Mouse (Mus musculus): ENCODE data around the gene Bcor.

The Bcor gene

DNA sequence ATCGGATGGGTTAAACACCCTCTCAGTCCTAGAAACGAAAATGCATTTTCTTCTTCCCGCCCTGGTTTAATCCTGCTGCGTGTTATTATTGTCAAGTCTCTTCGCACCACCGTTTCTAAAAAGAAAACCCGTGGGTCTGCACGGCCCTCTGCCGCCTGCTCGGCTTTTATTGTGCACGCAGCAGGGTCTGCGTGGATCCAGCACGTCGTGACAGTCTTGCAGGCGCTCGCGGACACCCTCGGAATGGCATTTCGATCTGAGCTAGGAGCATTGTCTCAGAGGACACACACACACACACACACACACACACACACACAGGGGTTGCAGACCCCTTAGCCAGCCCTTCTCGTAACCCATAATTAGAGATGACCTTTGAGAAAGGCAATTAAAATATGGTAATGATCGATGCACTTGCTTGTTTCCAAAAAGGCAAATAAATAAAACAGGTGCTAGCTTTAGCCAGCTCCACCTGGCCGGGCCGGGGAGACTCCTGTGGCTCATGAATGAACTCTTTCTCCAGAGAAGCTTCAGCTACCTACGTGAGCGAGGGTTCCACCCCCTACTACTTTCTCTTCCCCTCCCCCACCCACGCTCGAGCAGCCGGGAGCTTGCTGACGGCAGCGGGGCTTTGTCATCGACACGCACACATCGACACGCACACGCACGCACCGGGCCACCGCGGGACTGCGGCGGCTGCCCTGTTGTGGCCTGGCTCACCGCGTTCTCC lies 8.7 kb downstream of the Bcor start:
- DNase-seq: no peak

DNA sequence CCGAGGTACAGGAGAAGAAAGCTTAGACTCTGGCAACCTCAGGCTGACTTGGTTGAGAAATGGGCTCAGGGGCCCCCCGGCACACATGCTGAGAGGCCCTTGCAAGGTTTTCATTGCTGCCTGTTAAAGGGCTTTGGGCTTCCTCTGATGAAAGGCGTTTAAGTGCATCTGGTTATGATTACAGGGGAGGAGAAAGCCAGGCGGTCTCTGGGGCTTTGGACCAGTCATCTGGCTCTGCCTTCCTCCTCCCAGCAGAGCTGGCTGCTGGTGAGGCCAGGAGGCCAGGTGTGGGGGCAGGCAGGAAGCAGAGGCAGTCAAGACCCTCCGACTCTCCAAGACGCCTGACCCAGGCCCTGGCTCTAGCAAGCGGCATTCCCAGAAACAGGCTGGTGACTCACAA lies 9.7 kb downstream of the Bcor start:
- no peak for DNase-seq

DNA sequence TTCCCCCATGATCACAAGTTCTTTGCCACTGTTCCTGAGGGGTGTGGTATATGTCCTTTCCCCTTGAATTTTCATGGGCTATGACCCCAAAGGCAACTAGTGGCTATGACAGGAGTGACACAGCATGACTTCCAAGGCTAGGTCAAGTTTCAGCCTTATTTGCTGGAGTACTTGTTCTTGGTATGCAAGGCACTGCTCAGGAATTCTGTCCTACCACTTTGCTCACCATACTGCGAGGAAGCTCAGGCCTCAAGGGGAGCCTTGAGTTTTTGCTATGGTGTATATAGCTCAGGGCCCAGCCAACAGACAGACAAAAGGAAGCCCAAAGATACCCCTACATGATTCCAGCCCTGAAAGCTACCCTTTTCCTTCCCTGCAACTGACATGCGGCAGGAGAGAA lies 13.9 kb downstream of the Bcor start:
- no peak for DNase-seq

DNA sequence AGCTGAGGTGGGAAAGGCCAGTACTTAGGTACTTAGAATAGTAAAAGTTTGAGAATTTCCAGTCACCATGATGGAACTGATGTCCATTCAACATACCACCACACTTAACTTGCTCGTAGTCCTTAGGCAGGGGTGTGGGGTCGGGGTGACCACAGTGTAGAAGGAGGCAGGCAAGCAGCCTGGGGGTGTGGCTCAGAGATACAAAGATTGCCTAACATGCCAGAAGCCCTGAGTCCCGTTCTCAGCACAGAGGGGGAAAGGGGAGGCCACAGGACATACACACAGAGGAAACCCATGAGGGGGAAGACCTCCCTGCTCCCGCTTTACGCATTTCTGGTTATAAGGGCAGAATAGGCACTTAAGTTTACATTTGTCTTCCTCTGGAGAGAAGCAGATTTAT lies 17.3 kb downstream of the Bcor start:
- no peak for DNase-seq

DNA sequence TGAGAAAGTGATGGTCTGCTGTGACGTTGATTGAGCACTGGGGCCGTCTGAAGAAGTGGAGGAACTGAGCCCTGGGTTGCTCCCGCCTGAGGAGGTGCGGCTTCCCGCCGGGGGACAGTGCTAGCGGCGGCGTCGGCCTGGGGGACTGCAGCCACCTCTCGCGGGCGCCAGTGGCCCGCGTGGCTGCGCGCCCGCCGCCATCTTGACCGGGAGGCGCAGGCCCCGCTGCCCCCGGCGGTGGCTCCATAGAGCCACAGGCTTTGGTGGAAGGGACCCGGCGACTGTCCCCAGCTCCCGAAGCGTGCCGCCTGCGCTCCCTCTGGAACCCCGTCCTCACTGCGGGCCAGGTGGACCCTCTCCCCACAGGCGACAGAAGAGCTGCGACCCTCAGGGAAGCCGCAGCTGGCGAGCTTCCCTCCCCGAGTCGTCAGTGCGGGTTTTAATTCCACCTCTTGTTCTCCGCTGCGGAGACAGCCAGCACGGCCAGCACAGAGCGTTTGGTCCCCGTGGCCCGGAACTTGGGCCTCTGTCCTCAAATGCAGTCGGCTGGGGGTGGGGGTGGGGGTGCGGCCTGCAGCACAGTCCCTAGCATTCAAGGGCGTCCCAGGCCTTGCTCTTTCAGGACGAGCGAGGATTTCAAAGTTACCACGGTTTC lies 19.9 kb downstream of the Bcor start:
- DNase-seq: no peak

DNA sequence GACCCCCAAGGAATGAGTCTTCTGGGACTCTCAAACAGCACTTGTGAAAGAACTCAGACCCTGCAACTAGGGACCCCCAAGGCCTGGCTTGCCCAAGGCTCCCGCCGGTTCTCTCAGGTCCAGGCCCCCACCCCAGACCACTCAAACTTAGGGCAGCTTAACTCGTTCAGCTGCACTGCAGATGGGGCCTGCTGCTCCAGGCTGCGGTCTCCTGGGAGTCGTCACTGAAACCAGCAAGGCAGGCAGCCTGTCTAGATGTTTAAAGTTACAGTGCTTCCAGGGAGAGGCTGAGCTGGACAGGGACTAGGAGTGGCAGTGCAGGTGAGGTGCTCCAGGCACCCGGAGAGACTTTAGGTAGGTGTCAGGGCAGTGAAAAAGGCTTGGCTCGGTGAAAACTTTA lies 21.9 kb downstream of the Bcor start:
- DNase-seq: no peak

DNA sequence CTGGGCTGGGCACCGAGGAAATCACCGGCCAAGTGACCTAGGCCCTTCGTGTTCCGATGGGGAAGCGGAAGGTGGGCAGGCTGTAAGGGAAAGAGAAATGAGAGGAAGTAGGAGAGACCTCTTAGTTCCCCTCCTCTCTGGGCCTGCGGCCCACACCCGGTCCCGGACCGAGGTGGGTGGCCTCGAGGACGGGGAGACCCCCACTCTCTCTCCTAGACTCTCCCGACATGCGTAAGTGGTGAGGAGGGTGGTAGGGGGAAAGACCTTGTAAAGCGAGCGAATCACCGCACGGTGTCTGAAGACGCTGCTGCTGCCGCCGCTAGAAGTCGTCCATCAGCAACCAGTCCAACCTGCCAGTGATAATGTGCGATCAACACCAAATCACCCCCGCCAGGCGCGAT lies 23.0 kb downstream of the Bcor start:
- DNase-seq: no peak

DNA sequence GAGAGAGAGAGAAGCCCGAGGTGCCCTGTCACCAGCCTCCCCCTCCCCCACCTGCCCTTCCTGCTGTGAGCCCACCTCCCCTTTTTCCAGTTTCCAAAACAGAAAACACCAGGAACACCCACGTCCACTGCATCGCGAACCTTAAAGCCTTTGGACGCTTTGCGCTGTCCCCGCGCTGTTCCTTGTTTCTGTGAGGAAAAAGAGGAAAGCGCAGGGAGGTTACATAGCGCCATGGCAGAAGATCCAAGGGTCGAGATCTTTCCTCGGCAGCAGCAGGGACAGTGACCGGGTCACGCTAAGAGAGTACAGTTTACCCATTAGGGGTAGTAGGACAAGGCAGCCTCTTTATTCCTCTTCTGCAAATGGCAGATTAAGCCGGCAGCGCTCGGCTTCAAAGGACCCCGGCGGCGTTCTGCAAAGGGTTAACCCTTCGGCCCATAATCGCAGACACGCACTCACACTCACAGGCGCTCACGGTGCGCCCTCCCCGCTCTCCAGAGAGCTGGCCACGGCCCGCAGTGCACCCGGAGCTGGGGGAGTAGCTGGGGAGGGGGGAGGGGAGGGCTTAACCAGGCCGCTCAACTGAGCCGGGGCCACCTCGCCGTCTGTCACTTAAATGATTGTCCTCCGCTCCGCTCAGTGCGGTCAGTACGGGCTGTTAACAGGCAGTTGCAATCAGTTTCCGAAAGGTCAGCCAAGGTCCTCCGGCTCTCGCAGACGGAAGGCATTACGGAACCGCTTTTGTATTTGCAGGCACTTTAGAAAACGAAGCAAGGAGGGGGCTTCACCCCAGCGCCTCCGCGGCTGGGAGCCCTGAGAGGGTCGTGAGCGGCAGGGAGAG lies 23.7 kb downstream of the Bcor start:
- peak; percentile 32 to 42 for DNase-seq

DNA sequence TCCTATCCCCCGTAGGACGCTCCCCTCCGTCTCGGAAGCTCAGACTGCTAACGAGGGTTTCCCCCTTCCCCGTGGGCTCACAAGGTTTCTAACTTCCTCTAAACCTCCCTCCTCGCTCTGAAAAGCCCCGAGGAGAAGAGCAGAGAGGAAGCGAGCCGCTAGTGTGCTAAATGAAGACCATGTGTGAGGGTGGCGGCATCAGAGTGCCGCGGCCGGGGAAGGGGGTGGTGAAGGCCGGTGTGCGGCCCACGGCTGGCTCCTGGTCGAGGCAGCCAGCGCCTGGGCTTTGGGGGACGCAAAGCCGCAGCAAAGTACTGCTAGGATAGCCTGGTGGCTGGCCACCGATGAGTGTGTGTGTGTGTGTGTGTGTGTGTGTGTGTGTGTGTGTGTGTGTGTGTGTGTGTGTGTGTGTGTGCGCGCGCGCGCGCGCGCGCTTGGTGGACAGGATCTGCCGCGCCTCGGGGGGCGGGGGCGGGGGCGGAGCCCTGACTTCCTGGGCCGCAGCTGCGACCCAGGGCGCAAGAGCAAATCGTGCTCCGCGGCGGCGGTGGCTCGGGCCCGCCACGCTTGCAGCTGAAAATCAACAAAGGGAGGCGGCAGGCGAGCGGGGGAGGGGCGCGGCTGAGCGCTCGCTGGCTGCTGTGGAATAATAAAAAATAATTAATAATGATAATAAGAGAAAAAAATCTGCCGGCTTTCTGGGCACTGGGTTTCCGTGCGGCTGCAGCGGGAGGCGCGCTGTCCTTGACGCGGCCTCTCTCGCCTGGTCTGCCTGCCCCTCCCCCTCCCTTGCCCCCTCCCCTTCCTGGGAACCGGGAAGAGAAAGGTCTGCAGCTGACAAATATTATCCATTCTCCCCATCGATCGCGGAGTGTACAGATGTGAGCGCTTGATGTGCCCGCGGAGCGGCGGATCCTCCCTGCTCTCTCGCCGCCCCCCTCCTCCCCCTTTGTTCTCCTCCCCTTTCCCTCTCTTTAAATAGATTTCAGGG lies 24.7 kb downstream of the Bcor start:
- peak; percentile 53 to 63 for DNase-seq

DNA sequence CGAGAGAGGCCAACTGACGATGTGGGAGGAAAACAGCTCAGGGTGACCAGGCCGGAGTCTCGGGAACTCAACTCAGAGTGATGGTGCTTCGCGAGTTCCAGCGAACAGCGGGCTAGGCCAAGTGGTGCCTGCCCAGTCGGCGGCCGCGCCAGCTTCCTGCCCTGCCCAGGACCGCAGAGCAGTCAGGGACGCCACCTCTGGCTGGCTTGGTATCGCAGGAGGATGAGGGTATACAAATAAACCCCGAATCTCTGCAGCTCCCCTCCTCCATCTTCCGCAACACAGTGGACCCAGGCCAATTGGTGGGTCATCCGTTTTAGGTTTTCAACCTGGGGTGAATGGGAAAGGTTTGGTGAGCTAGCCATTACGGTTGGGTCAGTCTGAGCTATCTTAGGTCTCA lies 25.6 kb downstream of the Bcor start:
- DNase-seq: peak; percentile 44 to 65

DNA sequence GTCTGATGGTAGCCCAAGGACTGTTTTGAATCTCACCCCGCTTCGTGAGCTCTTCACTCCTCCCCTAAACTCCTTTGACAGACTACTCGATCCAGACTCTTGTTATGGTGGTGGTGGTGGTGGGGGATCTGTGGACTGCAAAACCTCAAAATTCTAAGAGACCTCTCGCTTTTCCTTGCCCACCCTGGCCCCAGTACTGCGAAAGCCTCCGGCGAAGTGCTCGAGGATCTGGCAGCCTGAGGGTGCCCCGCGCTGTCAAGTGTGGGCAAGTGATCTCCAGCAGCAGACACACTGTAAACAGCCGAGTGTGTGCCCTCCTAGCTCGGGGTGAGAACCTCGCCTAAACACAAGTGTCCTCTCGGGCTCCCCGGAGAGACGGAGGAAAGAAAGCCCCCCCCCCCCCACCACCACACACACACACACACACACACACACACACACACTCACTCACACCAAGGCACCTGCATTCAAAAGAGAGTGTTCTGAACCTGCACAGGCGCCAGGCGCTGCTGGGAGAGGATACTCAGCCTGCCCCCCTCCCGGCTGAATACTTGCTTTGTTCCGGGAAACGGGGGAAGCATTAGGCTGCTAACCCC lies 26.2 kb downstream of the Bcor start:
- DNase-seq: no peak

DNA sequence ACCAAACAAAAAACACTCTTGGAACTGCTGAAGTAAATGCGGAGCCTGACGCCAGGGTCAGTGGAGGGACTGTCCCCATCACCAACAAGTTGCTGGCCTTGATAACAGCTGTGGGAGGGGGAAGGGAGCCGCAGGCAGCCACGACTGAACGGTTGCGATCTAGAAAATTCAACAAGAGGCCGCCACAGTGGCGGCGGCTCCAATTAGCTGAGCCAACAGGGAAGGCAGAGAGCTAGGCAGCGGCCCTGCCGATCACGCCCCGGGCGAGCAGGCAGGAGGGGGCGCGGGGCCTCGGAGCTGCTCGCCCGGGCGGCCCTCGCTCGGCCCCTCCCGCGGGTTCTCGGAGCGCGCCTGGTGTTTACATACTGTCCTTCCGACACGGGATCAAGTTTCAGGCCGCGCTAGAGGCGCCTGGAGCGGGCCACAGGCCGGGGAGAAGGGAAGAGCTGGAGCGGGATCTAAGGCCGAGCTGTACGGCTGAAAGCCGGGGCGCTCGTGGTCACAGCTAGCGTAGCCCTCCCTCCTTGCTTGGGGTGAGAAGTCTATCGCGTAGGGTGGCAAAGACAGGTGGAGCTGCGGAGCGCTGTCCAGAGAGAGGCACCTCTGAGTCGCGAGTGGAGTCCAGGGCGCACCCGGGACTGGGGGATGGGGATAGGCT lies 26.8 kb downstream of the Bcor start:
- peak; percentile 36 to 42 for DNase-seq

DNA sequence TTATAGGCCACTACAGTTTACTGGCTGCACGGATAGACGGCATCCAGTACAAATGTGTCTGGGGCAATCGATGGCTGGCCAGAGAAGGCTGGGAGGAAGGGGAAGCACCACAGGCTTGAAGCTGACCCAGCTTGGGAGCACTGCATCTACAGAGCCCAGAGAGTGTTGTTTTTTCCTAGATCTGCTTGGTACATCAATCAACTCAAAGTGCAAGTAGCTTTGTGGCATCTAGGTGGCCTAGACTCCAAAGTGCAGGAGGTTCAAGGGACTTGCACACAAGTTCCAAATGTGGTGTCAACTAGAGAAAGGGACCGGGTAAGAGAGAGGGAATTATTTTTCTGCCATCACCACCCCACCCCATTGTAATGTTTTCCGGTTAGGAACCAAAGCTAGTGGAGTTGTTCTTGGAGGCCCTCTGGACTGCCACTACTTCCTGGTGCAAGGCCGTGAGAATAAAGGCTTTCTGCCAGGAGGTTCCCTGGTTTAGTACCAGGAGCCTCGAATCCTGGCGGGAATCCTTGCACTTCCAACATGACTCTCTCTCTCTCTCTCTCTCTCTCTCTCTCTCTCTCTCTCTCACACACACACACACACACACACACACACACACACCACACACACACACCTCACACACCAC lies 27.5 kb downstream of the Bcor start:
- no peak for DNase-seq

DNA sequence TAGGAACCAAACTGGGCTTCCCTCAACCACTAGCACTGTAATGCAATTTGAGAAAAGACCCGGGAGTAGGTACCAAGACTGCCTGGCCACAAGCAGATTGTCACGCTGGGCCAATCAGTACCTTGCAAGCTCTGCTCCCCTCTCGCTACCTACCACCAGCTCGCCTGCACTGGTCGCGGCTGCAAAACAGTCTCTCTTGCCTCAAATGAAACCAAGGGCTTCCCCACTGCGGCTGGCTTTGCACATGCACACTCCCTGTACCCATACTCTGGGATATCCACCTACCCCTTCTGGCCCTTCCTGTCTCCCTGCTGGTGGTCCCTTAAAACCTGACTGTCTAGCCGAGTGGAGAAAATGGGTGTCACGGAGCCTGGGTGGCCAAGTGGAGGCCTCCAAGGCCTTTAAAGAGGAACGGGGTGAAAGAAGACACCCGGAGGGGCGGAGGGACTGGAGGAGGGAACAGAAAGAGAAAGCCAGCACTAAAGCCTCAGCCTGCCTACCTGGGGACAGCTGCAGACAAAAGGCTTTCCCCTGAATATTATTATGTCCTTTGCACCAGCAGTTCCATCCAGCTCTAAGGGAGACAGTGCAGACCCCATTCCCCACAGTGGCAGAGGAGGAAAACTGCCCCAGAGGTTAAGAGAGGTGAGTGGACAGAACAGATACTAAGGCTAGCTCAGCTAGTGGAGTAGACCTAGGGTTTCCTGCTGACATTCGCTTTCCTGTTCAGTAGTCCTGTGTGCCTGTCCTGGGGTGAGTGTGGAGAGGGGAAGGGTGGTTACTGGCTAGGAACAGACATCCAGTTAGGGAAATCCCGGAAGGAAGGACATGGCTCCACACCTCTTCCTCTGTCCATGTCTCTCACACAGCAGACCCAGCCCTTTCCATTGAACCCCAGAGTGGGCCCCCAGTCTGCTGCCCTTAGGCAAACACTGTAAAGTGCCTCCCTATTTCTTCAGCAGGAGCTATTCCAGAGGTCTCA lies 30.0 kb downstream of the Bcor start:
- no peak for DNase-seq

DNA sequence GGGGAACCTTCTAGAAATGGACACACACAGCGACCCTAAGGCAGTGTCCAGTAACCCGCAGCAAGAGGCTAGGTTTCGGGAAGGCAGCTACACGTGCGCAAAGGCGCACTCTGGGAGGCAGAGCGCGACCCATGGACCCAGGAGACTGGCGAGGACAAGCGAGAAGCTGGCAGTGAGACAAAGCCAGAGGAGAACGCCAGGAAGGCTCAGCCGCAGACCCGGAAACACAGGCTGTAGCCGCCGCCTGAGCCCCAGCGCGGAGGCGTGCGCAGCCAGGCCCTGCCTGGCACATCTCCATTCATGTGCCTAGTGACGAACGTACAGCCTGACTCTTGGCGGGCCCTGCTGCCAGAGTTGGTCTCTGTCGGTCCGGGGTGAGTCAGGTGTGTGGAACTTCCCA lies 30.9 kb downstream of the Bcor start:
- peak; percentile 50 to 57 for DNase-seq

DNA sequence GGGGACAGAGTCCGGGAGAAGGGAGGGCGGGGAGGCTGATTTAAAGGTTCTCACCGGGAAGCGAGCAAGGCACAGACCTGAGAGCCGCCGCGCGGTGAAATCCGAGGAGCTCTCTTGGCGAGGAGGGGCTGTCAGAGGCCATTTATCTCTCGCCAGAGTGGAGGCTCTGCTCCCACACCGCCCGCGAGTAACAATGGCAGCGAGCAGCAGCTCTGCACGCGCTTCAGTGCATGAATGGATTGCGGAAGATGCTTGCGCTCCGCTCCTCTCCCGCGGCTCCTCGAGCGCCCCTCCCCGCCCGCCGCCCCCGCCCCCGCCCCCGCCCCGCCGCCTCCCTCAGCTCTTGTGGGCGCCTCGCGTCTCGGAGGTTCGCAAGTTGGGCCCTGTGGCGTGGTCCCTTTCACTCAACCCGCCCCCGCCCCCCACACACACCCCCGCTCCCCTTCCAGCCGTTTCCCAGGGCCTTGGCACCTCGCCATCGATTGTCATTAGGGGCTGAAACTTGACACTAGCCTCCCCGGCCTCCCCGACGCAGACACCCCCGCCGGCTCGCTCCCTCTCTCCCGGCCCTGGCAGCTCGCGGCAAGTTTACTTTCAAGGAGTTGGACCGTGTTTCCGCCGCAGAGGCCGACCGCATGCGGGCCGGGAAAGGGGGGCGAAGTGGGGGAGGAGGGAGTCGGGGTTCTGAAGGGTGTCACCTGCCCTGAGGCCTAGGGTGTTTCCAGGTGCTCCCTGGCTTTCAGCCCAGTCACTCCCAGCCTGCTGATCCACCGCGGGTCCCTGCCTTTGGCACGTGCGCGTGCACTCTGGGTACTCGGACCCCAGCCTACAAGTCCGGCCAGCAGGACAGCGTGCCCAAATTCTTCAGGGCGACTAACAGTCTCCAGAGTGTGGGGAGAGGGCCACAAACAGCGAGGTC lies 31.7 kb downstream of the Bcor start:
- DNase-seq: peak in 1 of 2 experiments; percentile 39

DNA sequence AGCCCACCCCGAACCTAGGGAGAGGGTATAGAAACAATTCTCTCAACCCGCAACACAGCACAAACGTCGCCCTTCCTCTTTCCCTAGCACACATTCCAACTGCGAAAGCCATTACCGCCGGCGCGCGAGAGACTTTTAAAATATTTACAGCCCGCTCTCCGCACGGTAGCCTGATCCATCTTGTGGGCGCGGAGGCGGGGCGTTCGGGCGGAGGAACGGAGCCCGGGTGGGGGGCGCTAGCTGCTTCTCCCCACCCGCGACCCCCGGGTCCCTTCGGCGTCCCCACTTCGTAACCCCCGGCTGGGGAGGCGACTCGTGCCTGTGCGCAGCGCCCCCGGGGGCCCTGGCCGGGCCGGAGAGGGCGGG lies 32.4 kb downstream of the Bcor start:
- DNase-seq: peak in 1 of 2 experiments; percentile 16

DNA sequence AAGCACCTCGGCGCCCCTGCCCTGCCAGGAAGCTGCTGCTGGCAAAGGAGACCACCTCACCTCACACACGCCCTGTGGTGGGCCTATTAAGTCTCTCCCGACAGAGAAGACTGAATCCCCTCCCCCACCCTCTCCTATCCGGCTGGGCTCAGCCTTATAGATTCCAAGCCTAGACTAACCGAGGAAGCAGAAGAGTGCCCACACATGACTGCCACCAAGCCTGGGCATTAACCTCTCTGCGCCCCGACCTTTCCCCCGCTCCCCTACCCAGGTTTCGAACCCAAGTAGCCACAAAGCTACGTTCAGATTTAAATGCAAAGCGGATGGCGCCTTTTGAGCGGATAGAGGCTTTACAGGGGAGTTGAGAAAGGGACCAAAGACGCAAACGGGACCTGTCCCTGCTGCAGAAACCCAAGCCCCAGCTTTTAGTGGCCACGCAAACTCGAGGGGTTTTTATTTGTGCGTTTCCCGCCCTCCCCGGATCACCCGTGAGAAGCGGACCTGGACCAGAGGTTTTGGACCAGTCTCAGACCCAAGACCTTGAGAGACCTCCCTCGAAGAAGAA lies 33.0 kb downstream of the Bcor start:
- DNase-seq: no peak

Data from cerebellum, postnatal 25 days (tissue).